Mouse (Mus musculus) forebrain, embryonic 16.5 days (tissue): ENCODE data around the gene Ap1g2. TPM values are rescaled to one million over a fixed set of nuclear protein-coding genes. Genes with fewer than 3 reads are reported as not detected.
A peak's percentile ranks its signal among the peaks of the same experiment; 100 is the strongest.

Source experiments
- ATAC-seq: fragments of 200-750 bp; cut with Nextera tagmentation; 2 replicates; pipeline ENCODE4 v1.8.0; 2017; ENCODE audit warnings: mild to moderate bottlenecking, moderate library complexity
- H3K27ac ChIP-seq: fragments of 300-500 bp; sonication (generic); 2 replicates; pipeline ENCODE4 v1.5.1; 2014; ENCODE audit warnings: low read length, control low read depth
- H3K27me3 ChIP-seq: fragments of 300-500 bp; sonication (generic); replicated peaks from 2 replicates; pipeline ENCODE4 v1.6.1; 2014; ENCODE audit warnings: low read length; ENCODE audit not compliant: control insufficient read depth, insufficient read depth
- H3K36me3 ChIP-seq: fragments of 300-500 bp; sonication (generic); 2 replicates; pipeline ENCODE4 v1.6.1; 2014; ENCODE audit not compliant: control insufficient read depth, insufficient read depth
- H3K4me1 ChIP-seq: fragments of 300-500 bp; sonication (generic); replicated peaks from 2 replicates; pipeline ENCODE4 v1.6.1; 2014; ENCODE audit warnings: low read length; ENCODE audit not compliant: control insufficient read depth, insufficient read depth
- H3K4me2 ChIP-seq: fragments of 300-500 bp; sonication (generic); 2 replicates; pipeline ENCODE4 v1.6.1; 2014; ENCODE audit warnings: mild to moderate bottlenecking, low read length, control low read depth
- H3K4me3 ChIP-seq: fragments of 300-500 bp; sonication (generic); replicated peaks from 2 replicates; pipeline ENCODE4 v1.5.1; 2014; ENCODE audit warnings: mild to moderate bottlenecking, low read length, control low read depth
- H3K9ac ChIP-seq: fragments of 300-500 bp; sonication (generic); replicated peaks from 2 replicates; pipeline ENCODE4 v1.6.1; 2014; ENCODE audit warnings: low read depth, low read length, control low read depth
- H3K9me3 ChIP-seq: fragments of 300-500 bp; sonication (generic); 2 replicates; pipeline ENCODE4 v1.6.1; 2016; ENCODE audit warnings: low read length; ENCODE audit not compliant: control insufficient read depth
- WGBS: fragments of 180-500 bp; shearing (Covaris S2); extraction: QIAGEN DNeasy Blood & Tissue Kit; methylation state at CpG from one replicate; pipeline ENCODE4 v1.1.7; 2014; 5-methylcytosine and 5-hydroxymethylcytosine counted together
- polyA plus RNA-seq: library from polyadenylated mRNA; unstranded; fragments of >200 nt; fragmentation: Nextera tagmentation; extraction: Ambion mirVana; gene quantifications from 2 replicates; pipeline ENCODE4 v1.2.1, GENCODE M21; 2015

Gene Ap1g2
- polyA plus RNA-seq, 1 experiment from 2014 or later: 16.5 TPM

DNA sequence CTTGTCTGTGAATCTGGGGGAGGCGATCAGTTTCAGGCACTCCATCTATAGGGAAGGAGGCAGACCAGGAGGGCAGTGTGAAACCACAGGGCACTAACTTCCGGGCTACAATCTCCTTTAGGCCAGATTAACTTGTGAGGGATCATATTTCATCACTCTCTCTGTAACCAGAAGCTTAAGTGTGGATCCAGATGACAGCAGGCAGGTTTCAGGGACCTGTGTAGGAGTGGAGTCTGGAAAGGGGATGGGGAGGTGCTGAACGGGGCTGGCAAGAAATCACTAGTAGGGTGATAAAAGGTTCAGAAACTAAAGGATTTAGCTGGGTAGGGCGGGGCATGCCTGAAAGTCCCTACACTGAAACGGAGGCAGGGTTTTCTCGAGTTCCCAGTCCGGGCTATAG is 1.0 kb downstream of the Ap1g2 start:
- H3K9ac ChIP-seq: peak overlapping the region; percentile 53
- no peaks in the 10 kb centered on the region for H3K9me3 ChIP-seq
- no peaks in the 10 kb centered on the region for H3K27me3 ChIP-seq
- 7% methylated on average over 7 of the region's 7 CpGs for WGBS
- H3K36me3 ChIP-seq: no peaks in the 10 kb centered on the region
- H3K4me3 ChIP-seq: peak overlapping the region; percentile 46
- peak overlapping the region; percentile 78 for H3K4me2 ChIP-seq
- peaks cover 53% of the 10 kb centered on the region for H3K4me1 ChIP-seq
- H3K27ac ChIP-seq: peak overlapping the region; percentile 84; the same call in 1 of the 2 replicates
- no peak for ATAC-seq

DNA sequence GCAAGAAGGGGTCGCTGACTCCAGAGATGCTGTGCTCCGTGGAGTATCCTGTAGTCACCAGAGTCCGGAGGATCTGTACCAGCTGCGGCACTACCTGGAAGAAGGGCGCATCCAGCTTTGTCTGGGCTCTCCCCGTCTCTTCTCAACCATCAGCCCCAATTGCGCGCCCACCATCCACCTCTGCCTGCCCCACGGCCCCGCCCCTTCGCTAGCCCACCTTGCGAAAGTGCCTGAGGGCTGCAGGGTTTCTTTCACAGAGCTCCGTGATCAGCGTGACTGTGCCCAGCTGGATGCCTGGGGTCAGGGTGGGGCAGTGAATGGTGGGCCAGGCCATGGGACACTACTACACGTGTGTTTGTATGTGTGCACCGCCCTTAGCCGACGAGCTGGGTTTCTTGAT is 2.0 kb downstream of the Ap1g2 start:
- Histone ChIP-seq H3K36me3 (no peaks in the 10 kb centered on the region), H3K9me3 (no peaks in the 10 kb centered on the region), H3K27me3 (no peaks in the 10 kb centered on the region), H3K9ac (no peak overlapping the region), H3K27ac (no peak overlapping the region), H3K4me3 (no peak overlapping the region), H3K4me1 (peaks cover 43% of the 10 kb centered on the region), H3K4me2 (no peak overlapping the region)
- ATAC-seq: no peak
- WGBS: 87% methylated on average over 18 of the region's 18 CpGs

DNA sequence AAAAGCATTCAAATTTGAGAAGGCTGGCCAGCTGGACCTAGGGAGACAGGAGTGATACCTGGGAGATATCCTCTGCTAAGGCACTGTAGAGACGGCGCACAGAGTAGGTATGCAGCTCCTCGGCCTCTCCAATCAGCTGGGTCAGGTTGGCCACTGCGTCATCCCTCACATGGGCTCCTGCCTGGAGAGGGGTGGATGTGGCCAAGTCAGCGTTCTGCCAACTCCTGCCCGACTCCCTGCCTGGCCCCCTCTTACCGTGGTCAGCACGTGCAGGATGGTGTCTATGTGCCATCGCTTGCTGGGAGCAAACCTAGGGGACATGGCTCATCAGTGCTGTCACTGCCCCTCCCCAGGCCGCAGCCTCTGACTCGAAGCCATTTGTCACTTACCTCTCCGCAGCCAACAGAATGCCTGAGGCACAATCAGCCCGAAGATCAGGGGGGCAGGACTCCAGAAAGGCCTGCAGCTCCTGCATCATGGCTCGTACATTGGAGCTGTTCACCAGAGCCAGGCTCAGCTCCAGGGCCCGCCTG is 4.1 kb downstream of the Ap1g2 start:
- Histone ChIP-seq H3K4me3 (no peak overlapping the region), H3K27ac (no peak overlapping the region), H3K36me3 (no peaks in the 10 kb centered on the region), H3K9ac (no peak overlapping the region), H3K4me1 (peaks cover 23% of the 10 kb centered on the region), H3K27me3 (no peaks in the 10 kb centered on the region), H3K9me3 (no peaks in the 10 kb centered on the region), H3K4me2 (no peak overlapping the region)
- WGBS: 85% methylated on average over 15 of the region's 15 CpGs
- no peak for ATAC-seq

DNA sequence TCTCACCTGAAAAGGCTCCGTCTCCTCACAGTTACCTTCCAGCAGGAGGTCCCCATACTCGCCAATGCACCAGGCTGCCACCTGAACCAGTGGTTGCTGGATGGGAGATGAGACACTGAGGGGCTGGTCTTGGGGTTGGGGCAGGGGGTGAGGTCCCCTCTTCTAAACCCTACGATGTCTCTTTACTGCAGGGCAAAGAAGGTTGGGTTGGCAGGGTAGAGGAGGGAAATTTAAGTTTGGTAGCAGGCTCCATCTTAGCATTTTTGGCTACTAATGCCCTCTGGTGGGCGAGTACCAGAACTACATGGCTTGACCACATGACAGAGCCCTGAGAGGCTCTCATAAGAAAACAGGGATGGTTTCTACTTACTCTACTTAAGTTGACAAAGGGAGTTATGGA is 4.8 kb downstream of the Ap1g2 start:
- H3K36me3 ChIP-seq: no peaks in the 10 kb centered on the region
- H3K27ac ChIP-seq: no peak overlapping the region
- no peaks in the 10 kb centered on the region for H3K9me3 ChIP-seq
- no peak overlapping the region for H3K9ac ChIP-seq
- no peak overlapping the region for H3K4me2 ChIP-seq
- peaks cover 25% of the 10 kb centered on the region for H3K4me1 ChIP-seq
- whole genome bisulfite sequencing: 55% methylated on average over 4 of the region's 4 CpGs
- H3K4me3 ChIP-seq: no peak overlapping the region
- no peaks in the 10 kb centered on the region for H3K27me3 ChIP-seq
- peak; percentile 5; the same call in 1 of the 2 replicates for ATAC-seq

DNA sequence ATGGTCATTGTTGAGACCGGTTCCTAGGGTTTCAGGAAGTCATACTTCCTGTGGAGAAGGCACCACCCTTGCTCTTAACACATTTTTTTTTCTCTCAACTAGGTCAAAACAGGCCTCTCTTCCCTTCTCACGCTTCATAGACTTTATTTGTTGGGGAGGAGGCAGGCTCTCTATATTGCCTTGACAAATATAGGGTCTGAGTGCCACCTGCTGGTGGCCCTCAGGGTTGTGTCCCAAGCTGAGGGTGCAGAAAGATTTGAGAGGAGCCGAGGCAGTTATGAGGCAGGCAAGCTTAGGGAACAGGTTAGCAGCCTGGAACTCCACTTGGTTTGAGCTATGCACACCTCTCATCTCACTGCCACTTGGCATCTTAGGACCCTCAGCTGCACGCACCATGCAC is 8.3 kb downstream of the Ap1g2 start:
- H3K27ac ChIP-seq: no peak overlapping the region
- H3K4me2 ChIP-seq: no peak overlapping the region
- peaks cover 28% of the 10 kb centered on the region for H3K4me1 ChIP-seq
- no peaks in the 10 kb centered on the region for H3K9me3 ChIP-seq
- H3K9ac ChIP-seq: no peak overlapping the region
- no peak overlapping the region for H3K4me3 ChIP-seq
- no peaks in the 10 kb centered on the region for H3K27me3 ChIP-seq
- 51% methylated on average over 4 of the region's 4 CpGs for WGBS
- no peaks in the 10 kb centered on the region for H3K36me3 ChIP-seq
- ATAC-seq: 0 out of 2 replicates have a peak, but pooled peaks have one; percentile 5

DNA sequence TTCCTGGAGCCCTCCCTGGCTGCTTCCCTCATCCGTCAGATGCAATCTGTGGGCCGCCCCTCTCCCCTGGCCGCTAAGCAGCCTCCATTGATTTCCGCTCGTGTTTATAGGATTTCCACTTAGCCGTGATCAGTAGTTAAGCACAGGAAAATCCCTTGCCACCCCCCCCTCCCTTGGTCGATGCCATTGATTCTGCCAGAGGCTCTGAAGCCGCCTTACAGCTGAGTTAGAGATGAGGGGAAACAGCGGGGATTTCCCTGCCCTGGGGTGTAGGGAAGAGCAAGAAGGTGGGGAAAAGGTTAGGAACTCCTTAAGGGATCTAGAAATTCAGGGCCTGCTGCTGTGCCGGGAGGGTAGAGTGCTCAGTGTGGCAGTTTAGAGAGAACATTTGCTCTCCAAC is 8.7 kb downstream of the Ap1g2 start:
- Histone ChIP-seq H3K4me2 (no peak overlapping the region), H3K9ac (no peak overlapping the region)
- 65% methylated on average over 10 of the region's 10 CpGs for WGBS

DNA sequence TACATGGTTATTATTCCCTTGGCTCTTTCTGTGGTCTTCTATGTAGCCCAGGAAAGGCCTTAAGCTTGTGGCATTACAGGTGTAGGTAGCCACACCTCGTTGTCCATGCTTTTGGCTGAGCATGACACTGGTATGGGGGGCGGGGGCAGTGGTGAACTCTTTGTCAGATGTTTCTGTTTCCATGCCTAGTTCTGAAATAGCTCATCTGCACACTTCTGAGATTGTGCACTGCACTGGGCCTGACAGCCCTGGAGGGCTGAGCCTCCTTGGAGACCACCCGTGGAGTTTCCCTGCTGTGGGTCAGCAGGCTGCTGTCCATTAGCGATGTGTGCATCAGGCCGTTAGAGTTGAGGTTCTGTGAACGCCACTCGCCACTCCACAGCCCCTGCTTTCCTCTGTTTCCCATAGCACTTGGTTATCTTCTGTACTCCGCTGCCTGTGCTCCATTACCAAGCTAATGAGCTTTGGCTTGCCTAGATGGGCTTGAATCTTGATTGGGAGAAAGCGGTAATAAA is 9.8 kb downstream of the Ap1g2 start:
- peaks cover 31% of the 10 kb centered on the region for H3K4me1 ChIP-seq
- no peak overlapping the region for H3K9ac ChIP-seq
- H3K27ac ChIP-seq: no peak overlapping the region
- 43% methylated on average over 9 of the region's 9 CpGs for whole genome bisulfite sequencing
- no peaks in the 10 kb centered on the region for H3K36me3 ChIP-seq
- no peaks in the 10 kb centered on the region for H3K27me3 ChIP-seq
- no peaks in the 10 kb centered on the region for H3K9me3 ChIP-seq
- H3K4me3 ChIP-seq: no peak overlapping the region
- no peak for ATAC-seq
- peak overlapping the region; percentile 8 for H3K4me2 ChIP-seq

More for the DNA sequence above, 8.7 kb downstream of the Ap1g2 start:
- Histone ChIP-seq H3K4me3 (no peak overlapping the region), H3K9me3 (no peaks in the 10 kb centered on the region), H3K27me3 (no peaks in the 10 kb centered on the region), H3K4me1 (peaks cover 28% of the 10 kb centered on the region), H3K27ac (no peak overlapping the region), H3K36me3 (no peaks in the 10 kb centered on the region)
- no peak for ATAC-seq

DNA sequence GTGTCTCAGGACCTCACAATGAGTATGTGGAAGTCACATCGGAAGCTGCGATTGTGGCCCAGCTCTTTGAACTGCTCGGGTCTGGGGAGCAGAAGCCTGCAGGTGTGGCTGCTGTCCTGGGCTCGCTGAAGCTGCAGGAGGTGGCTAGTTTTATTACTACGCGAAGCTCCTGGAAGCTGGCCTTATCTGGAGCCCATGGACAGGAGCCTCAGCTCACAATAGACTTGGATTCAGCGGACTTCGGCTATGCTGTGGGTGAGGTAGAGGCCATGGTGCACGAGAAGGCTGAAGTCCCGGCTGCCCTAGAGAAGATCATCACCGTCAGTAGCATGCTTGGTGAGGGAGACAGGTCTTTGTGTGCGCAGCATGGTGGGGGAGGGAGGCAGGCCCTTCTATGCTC is 10.7 kb downstream of the Ap1g2 start:
- H3K27ac ChIP-seq: no peak overlapping the region
- H3K27me3 ChIP-seq: no peaks in the 10 kb centered on the region
- peak overlapping the region; percentile 88 for H3K9ac ChIP-seq
- WGBS: 67% methylated on average over 12 of the region's 12 CpGs
- peak overlapping the region; percentile 80 for H3K4me2 ChIP-seq
- peaks cover 34% of the 10 kb centered on the region for H3K4me1 ChIP-seq
- ATAC-seq: no peak
- peak overlapping the region; percentile 72 for H3K4me3 ChIP-seq
- no peaks in the 10 kb centered on the region for H3K36me3 ChIP-seq
- H3K9me3 ChIP-seq: no peaks in the 10 kb centered on the region

DNA sequence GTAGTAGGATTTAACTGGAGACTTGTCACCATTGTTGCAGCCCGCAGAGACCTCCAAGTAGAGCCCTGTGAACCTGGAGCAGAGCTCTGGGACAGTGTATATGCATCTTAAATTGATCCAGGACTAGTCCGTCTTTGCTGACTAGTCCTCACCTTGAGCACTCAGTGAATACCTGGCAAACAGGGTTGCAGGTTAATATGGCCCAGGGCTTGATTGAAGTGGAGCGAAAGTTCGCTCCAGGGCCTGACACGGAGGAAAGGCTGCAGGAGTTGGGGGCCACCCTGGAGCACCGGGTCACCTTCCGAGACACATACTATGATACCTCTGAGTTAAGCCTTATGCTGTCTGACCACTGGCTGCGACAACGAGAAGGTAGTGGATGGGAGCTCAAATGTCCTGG is 11.1 kb downstream of the Ap1g2 start:
- ATAC-seq: no peak
- Histone ChIP-seq H3K9me3 (no peaks in the 10 kb centered on the region), H3K4me3 (peak overlapping the region; percentile 72), H3K27me3 (no peaks in the 10 kb centered on the region), H3K9ac (peak overlapping the region; percentile 88), H3K27ac (peak overlapping the region; percentile 88), H3K36me3 (no peaks in the 10 kb centered on the region), H3K4me2 (peak overlapping the region; percentile 80), H3K4me1 (peaks cover 38% of the 10 kb centered on the region)
- WGBS: 52% methylated on average over 9 of the region's 9 CpGs
